Mouse (Mus musculus): ENCODE measurements around the gene Samd8.

GRCm38 (mm10) chr14:21847381-21848165 is 97.2 kb downstream of the Samd8 start:
- TF ChIP-seq ZC3H11A (IDR thresholded peaks at IDR 0.05; ENCODE audit: borderline replicate concordance, low read depth, low read length): no peak
- TF ChIP-seq HCFC1 (IDR thresholded peaks at IDR 0.05; ENCODE audit: borderline replicate concordance, insufficient read depth, low read length): no peak
- no peak for TF ChIP-seq ZNF384 (IDR thresholded peaks at IDR 0.05; ENCODE audit: low read depth, low read length)

All from ES-E14 (cell line).